Mouse (Mus musculus) frontal cortex, postnatal 10 days (tissue): ENCODE measurements around the gene Prkacb.
"Not testable (repeated sequence)": the region's sequence is repeated elsewhere in the genome, so short reads cannot be mapped to it uniquely, and the experiment has no call there.

Source experiments
- DNase-seq, 2 experiments: peaks; one replicate each; pipeline ENCODE4 v3.0.0; 2022; ENCODE audit warnings: low spot score in 2 of 2, mixed read lengths in 1 of 2

The Prkacb gene

DNA sequence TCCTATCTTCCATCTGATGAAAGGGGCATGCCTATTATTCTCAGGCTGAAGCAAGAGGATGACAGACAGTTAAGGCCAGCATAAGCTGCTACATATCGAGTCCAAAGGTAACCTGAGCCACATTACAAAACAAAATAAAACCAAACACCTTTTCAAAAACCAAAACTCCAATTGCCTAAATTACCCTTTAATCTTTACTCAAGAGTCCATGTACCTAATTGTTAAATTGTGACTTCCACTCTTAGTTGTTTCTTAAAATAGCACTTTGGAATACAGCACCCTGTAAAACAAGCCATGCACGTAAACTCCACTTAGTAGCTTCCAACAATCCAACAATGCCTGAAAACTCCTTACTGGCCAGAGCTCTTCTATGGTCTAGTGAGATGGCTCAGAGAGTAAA is 34.3 kb downstream of the Prkacb start:
- no peak for DNase-seq

GRCm38 (mm10) chr3:146776711-146777110 is 36.1 kb downstream of the Prkacb start:
- DNase-seq: no peak

DNA sequence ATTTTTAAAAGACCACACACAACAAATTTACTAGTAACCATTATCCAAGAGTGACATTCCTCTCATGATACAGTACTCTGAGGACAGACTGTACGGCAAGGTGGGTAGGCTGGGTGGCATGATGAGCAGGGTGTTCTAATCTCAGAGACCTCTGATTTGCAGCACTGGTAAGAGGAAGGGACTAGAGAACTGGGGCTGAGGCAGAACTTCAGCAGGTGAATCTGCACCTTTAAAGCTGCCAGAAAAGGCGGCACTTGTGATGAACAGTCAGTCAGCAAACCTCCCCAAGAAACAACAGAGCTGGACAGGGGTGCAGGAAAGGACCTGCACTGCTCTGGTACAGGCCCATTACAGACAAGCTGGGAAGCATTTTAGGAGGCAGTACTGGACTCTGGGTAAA is 41.9 kb downstream of the Prkacb start:
- DNase-seq: no peak

GRCm38 (mm10) chr3:146769940-146770659 is 42.7 kb downstream of the Prkacb start:
- DNase-seq: peak; percentile 36 to 44

- DNase-seq: no peak
These were observed 43.2 kb downstream of the Prkacb start for GRCm38 (mm10) chr3:146769569-146769939.

DNA sequence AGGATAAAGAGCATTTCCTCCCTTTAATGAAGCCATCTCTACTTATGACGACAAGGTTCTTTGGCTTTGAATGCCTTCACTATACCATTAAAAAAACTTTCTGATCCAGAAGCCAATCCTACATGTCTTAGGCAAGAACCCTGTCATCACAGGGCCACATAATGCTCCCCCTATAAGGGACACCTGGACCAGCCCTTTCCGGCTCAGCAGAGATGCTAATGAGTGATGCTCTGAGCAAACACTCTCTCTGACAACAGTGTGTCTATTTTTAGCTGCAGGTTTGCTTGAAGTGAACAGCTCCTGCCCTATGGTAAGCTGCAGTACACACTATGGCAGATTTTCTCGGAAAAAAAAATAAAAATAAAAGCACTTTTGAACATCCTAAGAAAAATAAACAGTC is 43.9 kb downstream of the Prkacb start:
- no peak for DNase-seq

DNA sequence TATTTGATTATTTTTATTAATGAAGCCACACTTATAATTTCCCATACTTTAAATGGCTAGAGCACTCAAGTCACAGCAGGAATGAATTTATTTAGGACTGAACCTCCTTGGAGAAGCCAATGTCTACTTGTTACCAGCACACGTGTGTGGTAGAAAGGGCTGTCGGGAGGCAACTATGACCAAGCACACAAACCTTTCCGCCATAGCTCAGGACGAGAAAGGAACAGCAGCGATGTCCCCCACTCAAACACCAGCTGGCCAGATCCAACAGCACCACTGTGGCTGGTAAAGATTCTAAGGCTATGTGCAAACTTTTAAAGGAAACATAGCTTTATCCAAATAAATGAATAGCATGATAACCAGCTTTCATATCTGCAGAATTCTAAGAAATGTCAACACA is 44.4 kb downstream of the Prkacb start:
- no peak for DNase-seq

- no peak for DNase-seq
These were observed 46.0 kb downstream of the Prkacb start for GRCm38 (mm10) chr3:146766701-146767181.

DNA sequence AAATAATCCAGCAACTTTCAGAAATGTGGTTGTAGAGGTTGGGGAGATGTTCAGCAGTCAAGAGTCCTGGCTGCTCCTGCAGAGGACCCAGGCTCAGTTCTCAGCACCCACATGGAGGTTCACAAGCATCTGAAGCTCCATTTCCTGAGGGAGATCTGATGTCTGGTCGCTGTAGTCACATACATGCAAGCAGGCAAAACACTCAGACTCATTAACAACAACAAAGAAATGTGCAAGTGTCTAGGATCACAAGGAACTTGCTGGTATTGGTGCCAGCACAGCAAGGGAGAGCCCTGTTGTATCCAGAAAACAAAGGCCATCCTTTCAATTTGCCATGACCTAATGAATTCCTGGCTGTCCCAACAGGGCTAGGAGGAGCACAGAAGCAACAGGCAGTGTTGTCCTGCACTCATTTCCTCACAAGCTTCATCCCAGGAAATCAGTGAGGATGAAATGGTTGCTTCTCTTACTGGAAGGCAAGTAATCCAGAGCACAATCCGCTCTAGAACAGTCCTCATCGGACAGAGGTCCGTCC is 46.7 kb downstream of the Prkacb start:
- no peak for DNase-seq

DNA sequence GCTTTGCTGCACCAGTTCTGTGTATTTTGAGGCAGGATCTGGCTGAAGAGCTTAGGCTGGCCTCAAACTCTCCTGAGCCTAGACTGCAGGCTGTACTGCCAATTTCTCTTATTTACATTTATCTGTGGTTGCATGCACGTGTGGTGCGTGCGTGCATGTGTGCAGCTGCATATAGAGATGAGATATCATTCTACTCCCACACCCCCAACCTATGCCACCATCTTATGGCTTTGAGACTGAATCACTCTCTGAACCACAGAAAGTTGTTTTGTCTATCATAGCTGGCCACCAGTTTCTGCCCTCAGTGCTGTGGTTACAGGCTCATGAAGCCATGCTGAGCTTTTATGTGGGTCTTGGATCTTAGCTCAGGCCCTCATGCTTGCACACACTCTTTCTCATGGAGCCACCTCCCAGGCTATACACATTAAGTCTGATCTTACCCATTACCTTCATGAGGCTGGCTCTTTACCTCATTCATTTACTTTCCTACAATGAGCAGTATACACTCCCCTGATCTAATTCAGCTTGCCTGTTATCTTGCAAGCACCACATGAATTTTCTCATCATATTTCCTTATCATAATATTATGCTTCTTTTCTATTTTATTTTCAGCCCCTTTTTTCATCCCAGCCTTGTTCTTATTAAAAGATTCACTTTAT is 47.8 kb downstream of the Prkacb start:
- DNase-seq: no peak

DNA sequence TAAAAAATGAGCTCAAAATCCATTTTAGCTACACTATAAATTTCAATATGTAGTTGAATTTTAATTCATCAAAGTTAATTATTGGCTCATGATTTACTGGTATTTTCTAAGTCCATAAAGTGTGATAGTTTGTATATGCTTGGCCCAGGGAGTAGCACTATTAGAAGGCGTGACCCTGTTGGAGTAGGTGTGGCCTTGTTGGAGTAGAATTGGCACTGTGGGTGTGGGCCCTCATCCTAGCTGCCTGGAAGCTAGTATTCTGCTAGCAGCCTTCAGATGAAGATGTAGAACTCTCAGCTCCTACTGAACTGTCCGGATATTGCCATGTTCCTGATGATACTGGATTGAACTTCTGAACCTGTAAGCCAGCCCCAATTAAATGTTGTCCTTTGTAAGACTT is 49.7 kb downstream of the Prkacb start:
- DNase-seq: not testable (repeated sequence)

DNA sequence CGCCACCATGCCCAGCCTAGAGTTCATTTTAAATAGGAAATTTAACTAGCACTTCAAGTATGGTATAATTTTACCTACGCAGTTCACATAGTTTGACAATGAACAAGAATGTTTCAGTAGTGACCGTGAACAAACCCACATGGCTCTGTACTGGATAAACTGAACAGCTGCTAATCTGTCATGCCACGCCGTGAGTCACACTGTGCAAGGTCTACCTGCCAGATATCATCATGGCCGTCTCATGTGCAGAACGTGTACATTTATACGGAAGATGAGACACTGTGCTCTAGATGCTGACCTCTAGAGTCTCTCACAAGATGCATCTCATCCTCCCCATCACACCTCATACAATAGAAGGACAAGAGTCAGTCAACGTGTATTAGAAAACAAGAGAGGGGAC is 51.5 kb downstream of the Prkacb start:
- DNase-seq: no peak

- no peak for DNase-seq
These were observed 54.5 kb downstream of the Prkacb start for GRCm38 (mm10) chr3:146757970-146758960.

GRCm38 (mm10) chr3:146754270-146754669 is 58.5 kb downstream of the Prkacb start:
- no peak for DNase-seq

DNA sequence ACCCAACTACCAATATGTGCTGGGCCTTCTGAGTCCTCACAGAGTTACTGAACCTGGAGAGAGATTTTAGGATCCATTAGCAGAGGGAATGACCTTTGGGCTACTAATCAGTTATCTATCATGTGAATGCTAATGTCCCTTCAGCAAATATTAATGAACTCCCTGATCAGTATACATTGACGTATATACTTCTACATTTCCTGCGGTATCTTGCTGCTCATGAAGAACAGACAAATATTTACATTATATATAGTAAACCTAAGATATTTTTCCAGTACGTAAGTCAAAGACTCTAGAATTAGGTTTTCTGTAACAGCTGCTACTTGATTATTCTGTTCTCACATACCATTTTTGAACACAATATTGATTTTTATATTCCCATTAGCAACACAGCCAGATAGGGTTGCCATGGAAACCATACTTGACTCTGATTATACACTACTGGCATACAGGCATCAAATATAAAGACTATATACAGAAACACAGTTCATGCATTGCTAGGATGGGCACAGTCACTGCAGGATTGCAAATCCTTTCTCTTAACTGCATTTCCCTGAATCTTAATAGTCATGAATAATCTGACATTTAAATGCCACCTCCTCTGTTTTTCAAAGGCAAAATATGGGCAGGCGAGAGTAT is 71.1 kb downstream of the Prkacb start:
- DNase-seq: no peak

GRCm38 (mm10) chr3:146741158-146741557 is 71.6 kb downstream of the Prkacb start:
- no peak for DNase-seq

- DNase-seq: not testable (repeated sequence)
These were observed 76.6 kb downstream of the Prkacb start for GRCm38 (mm10) chr3:146736186-146736585.

GRCm38 (mm10) chr3:146735657-146736056 is 77.1 kb downstream of the Prkacb start:
- DNase-seq: no peak

DNA sequence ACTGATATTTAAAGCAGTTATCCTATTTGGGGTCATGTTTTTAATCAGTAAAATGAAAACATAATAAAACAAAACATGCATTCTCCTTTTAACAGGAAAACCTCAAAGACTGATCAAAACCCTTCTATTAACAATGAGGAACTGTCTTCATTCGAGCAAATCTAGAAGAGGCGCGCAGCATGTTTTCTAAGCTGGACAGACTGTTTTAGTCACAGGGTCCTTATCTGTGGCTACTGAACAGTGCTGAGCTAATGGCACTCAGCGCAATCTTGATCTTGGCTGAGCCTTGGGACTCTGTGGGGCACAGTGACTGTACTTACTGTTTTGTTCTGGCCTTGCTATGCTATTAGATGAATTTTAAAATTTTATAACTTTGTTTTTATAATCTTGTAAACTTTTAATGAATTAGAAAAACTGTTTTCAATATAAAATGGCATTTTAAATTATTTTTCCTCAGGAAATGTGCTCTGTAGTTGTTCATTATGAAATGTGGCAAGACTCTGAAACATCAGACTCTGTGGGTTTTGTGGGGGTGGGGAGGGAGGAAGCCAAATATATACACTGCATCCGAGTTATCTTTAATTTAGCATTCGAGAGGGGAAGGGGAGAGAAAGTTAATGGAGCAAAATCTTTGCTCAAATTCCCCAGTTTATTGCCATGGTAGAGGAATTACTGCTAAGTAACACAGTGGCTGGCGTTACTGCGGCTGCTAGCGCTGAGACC is 77.7 kb downstream of the Prkacb start:
- DNase-seq: no peak

DNA sequence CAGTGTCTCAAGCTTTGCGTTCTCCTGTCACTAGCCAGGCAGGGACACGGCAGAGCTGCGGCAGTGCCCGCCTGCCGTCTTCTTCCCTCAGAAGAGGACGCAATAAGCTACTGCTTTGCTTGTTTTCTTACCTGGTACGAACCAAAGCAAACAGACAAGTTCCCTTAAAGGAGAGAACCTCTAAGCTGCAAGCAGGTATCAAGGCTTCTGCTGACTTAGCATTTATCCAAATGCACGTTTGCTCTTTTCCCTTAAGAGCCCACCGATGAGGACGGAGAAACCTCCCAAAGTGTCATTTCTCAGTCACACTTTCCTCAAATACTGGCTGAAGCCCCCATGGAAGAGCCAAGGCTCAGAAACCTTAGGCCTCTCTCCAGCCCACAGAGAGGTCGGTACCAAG is 81.3 kb downstream of the Prkacb start:
- DNase-seq: no peak

- DNase-seq: no peak
These were observed 89.8 kb downstream of the Prkacb start for GRCm38 (mm10) chr3:146723037-146723436.
